Mouse (Mus musculus): ENCODE results near the gene Hmg20b. TPM values are rescaled to one million over a fixed set of nuclear protein-coding genes. Genes with fewer than 3 reads are reported as not detected.
A peak's percentile ranks its signal among the peaks of the same experiment; 100 is the strongest.

Hmg20b gene
- total RNA-seq, 2 experiments from 2014 or later: 88.9 to 92.3 TPM

DNA sequence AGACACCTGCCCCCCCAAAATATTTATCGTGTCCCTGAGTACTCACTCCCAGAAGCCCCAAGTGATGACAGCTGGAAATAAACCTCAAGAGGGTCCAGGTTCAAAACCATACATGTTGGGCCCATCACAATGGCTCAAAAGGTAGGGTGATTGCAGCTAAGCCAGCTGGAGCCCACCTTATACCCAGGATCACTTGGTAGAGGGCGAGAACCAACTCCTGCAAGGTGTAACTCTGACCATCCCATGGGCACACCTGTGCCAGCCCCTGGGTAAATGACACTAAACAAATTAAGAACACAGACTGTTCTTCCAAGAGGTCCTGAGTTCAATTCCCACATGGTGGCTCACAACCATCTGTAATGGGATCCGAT is 28.9 kb upstream of the Hmg20b start:
- DNase-seq: no peak

DNA sequence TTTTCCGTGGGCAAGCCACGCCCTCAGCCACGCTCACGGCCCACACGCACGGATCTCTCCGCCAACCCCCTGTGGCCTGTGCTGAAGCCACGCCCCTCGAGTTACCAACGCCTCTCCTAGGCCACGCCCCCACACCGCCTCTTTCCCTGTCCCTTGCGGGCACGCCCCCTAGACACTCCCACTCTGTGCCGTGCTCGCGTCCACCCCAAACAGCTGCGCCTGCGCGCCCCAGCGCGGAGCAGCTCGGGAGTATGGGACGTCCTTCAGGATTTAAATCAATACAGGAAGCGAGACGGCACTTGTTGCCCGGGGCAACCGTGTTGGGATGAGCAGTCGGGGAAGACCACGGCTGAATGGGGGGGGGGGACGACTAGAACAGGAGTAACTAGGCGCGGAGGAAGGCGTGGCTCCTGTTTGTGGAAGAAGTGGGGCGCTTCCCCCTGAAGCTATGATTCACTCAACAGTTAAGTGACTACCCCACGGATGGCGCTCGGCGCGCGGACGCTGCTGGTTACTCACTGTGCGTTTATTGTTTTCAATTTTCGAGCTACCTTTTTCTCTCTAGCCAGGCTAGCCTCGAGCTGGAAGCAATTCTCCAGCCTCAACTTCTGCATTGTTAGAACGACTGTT is 28.4 kb upstream of the Hmg20b start:
- DNase-seq: peak; percentile 100

DNA sequence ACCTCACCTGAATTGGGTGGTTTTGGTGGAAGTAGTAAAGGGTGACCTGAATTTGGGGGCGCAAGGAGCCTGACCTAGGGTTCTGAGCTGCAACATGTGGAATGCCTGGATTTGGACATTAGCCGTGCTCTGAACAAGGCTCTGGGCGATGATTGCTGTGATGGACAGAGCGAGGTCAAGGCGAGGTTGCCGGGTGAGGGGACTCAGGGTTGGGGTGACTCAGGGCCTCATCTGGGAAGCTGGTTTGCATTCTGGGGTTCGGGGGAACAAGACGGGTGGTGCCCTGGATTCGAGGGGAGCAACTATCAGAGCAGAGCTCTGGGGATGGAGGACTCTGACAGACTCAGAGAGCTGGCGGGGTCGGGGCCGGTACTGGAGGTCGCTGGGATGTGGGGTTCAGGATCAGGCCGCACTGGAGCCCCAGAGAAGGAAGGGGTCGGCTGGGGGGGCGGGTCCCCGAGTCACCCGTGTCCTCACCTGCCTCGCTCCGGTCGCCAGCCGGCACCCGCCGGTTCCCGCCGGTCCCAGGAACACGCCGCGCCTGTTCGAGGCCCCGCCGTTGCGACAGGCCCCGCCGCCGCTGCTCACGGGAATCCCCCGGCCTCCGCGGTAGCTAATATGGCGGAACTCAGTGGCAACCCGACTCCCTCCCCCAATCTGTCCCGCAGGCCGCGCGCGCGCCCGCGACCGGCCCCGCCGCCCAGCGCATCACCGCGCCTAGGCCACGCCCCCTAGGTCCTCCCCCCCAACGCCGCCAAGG is 27.7 kb upstream of the Hmg20b start, which contains the start of gene Fzr1:
Gene Fzr1 (minus strand): TSS at position 724 of the 760 bp plus-strand sequence.
- peak in 1 of 2 experiments; percentile 57 for DNase-seq

DNA sequence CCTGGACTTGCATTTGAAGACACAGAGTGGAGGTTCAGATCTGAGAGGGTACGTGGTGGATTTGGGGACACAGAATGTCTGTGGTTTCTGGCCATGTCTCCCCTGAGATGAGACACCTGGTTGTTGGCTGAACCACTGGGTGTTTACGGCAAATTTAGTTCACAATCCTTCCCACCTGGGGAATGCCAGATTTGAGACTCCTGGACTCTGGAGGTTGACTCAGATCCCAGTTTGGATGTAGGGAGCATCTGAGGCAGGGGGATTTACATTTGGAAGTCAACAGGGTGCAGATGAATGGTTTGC is 27.0 kb upstream of the Hmg20b start:
- DNase-seq: no peak

DNA sequence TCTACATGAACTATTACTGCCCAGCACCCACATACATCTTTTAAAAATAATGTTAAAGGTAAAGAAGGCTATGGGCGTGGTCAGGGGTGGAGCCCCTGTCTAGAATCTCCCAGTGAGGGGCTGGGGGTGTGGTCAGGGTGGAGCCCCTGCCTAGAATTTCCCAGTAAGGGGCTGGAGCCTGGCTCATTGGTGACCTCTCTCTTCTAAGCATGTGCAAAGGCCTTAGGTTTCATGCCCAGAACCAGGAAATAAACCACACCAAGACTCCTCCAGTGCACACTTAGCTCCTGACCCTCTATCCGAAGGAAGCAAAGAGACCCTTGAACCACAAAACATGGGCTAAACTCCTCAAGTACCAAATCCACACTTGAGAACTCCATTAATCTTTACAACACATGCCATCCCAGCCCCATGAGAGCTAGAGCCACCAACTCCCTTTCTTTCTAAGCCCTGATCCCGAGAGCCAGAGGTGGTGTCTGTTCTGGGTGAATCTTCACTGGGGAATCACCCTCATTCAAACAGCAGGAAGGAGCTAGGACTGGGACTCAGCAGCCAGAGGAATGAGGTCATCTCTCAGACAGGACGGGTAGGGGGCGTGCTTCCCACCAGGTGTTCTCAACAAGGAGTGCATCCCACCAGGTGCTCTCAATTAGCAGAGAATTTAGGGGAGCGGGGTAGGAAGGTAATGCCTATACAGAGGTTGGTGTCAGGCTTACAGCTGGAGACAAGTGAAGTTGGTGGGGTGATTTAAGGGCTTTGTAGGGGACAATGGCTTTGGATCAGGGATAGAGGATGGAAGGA is 26.5 kb upstream of the Hmg20b start:
- DNase-seq: no peak

DNA sequence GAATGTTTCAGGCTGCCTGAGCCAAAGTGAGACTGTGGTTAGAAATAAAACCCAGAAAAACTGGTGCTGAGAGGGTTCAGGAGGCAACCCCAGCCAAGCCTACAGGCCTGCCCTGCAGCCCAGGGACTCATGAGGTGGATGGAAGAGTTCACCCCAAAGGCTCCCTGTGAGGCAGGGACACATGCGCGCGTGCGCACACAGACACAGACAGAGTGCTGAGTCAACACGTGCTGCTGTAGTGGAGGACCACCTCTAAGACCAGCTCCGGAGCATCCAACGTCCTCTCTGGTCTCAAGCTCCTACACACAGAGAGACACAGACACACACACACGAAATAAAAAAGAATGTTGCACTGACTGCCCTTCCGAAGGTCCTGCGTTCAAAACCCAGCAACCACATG is 25.0 kb upstream of the Hmg20b start:
- DNase-seq: no peak

DNA sequence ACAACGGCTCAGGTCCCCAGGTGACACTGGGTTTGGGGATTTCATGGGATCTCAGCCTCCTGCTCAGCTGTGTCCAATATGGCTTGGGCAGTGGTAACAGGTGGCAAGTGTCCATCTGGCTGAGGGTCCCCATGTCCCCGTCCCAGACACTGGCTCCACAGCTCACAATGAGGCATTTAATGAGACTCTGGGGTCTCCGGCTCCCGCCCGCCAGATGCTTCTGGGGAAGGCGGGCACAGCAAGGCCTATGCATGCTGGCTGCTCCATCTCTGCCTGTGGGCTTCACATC is 16.9 kb upstream of the Hmg20b start:
- no peak for DNase-seq

DNA sequence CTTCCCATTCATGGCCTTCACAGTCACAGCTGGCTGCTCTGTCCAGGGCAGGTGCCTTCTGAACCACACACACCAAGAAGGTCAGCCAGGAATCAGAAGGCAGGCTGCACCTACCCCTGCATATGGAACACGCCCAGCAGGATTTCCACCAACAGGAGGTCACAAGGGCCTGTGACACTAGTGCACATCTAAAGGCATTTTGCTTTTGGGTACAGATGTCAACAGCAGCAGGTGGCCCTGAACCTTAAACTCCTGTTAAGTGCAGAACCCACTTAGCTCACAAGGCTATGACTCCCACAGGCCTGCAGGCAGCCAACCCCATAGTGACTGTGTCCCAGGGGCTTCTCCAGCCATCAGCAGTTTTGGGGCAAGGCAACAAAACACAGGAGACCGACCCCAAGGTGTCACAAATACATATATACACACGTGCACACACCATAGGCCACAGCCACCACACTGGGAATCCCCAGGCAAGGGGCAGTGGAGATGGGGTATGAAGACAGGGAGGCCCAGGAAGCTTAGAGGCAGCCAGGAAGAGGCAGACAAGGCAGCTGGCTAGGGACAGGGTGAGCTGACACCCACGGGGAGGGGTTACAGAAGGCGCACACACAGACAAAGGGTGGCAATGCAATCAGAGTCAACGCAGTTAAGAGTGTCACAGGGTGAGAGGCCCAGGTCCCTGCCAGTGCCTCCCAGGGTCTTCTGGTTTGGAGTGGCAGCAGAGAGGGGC is 16.4 kb upstream of the Hmg20b start:
- DNase-seq: no peak

DNA sequence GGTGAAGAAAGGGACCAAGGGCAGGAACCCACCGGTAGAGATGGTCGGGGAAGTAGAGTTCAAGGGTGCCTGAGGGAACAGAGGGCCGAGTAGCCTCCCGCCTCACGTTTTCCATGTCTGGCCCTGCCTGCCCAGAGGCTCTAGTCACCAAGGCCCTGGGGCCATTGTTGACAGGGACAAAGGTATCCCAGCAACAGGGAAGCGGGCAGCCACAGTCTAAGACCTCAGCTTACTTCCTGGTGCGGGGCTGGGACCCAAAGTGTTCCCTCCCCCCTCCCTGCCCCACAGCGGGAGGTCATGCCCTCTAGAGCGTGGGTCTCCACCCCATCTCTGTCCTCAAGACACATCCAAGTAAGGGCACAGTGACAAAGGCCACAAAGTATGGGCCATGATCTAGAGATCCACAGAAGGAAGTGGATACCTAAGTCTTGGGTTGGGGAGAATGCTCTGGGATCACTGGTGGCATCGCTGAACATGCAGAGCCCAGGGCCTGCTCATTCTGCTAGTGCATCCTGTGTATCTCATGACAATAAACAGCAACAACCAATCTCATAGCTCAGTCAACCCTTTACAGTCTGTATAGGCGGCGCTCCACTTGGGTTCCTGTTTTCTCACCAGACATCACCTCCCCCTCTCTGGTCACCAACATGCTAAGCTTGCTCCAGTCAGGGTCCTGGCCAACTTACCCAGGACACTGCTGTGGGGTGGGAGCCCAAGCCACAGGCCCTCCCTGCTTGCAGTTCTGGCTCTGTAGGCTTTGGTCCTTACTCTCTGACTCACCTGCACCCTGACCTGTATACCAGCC is 15.6 kb upstream of the Hmg20b start, which contains the start of gene 4930404N11Rik:
Gene 4930404N11Rik (minus strand): TSS at position 145 of the 805 bp plus-strand sequence.
- DNase-seq: no peak

DNA sequence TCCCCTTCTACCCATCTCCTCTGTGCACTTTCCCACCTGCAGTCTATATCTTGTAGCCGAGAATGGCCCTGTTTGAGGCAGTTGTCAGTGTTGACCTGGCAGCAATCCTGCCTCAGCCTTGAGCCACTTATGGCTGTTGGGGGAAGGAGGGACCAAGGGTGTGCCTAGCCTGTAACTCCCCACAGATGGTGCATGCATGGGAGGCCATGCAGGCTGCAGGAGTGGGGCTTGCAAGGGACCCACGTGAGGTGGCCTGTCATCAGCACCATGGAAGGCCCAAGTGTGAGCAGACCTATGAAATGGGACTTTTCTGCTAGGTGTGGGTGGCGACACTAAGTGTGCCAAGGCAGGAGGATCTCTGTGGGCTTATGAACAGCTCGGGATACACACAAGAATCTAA is 14.8 kb upstream of the Hmg20b start:
- peak in 1 of 2 experiments; percentile 54 for DNase-seq

DNA sequence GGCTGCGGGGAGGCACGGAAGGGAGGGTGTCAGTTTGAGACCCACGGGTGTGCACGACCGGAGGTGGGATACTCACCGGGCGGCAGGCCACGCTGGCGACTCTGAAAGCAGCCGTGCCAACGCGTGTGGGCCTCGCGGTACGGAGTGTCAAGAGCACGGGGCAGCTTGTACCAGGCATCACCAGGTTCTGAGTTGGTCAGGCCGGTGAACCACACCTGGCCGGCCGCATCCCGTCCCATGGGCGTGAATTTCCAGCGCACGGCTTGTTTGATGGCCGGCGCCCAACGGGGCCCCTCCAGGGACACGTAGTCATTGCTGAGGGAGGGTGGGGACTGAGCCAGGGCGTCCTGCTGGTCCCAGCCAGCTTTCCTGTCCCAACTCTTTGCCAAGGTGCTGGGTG is 14.4 kb upstream of the Hmg20b start:
- DNase-seq: peak in 1 of 2 experiments; percentile 63

DNA sequence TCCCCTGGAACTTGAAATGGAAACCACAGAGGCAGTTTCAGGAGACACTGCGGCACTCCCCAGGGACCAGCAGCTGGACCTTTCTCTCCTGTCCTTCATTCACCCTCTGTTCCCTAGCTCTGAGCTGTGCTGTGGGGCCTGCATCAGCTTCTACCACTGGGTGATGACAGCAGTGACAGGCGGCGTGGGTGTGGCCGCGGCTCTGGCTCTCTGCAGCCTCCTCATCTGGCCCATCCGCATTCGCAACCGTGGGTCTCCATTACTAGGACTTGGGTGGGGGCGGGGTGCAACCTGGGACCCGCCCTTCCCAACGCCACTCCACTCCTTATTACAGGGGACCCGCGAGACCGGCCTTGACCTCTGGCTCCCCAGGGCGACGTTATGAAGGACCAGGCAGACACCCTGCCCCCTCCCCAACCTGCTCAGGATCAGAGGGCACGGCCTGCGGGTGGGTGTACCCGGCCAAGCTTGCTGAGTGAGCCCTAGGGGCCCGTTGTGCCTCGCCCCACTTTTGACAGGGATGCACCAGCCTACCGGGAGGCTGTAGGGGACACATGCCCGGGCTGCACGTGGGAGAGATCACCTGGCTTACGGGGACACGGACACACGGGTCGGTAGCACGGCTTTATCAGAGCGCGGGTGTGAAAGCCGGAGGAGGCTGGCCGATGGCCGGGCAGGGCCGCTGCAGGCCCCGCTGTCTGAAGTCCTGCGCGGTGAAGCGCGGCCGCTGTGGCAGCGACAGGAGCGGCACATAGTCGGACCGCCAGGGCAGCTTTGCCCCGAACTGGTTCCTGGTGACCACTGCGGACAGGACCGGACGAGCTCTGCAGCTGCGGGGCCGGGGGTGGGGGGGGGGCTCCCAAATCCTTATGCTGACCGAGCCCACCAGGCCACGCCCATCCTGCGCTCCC is 13.4 kb upstream of the Hmg20b start:
- DNase-seq: peak in 1 of 2 experiments; percentile 55

DNA sequence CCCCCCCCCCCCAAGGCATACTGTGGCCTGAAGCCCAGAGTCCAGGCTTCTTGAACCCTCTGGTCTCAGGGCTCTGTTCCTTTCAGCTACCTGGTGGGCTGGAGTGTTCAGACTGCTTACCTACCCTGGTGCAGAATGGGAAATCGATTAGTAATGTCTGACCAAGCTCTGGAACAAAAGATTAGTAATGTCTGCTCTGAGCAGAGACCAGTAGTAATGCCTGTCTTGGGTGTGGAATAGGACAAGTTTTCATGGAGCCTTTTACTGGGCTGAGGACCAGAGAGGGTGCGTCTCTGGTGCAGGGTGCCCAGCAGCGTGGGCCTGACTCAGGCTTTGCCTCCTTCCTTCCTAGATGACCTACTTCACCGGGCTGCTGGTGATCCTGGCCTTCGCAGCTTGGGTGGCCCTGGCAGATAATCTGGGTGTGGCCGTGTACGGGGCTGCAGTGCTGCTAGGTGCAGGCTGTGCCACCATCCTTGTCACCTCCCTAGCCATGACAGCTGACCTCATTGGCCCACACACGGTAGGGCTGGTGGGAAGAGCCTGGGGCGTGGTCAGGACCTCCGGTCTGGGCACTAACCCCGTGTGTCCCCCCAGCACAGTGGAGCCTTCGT is 12.2 kb upstream of the Hmg20b start:
- DNase-seq: no peak

DNA sequence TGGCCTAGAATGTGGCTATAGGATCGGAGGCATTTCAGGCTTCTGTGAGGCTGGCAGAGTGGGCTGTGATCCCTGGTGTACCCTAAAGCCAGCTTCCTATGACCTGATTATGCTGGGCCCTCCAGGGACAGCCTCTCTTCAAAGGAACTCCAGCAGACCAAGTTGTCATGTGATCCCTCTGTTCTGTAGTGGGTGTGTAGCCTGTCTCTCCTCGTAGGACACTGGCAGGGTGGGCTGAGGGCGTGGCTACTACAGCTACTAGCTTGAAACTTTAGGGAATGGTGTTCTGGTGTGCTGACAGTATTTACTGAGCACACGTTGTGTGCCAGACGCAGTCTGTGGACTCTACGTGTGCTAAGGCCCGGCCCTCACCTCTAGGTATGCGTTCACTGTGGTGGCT is 10.4 kb upstream of the Hmg20b start:
- DNase-seq: no peak

DNA sequence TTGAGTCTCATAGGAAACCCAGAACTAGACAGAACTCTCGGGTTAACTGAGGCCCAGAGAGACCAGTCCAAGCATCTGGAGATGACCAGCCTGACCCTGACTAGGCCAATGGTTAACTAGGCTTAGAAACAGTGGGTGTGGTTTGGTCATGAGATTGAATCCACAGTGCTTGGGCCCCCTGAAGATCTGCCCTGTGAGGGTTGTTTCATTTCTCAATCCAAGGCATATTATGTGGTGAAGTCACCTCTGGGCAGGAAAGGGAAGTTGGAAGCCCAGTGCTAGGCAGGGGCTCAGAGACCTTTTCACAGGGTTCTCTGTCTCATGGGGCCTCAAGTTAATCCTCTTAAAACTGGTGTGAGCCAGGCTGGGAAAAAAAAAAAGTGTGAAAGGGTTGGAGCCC is 8.6 kb upstream of the Hmg20b start:
- DNase-seq: no peak

DNA sequence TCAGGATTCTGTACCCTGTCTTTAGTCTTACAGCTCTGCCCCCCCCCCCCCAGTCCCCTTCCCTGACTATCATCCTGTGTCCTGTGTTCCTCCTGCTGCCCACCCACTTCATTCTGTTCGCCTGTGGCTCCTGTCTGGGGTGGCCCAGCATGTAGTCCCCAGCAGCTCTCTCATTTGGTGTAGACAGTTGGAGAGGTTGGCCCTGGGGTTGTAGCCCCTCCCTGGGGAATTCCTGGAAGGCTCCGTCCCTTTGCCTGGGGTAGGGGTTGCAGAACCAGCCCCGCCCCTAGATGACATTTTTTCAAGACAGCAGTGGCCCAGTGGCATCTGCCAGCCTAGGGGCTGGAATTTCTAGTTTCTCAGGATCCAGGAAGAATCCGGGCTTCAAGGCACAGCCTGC is 7.9 kb upstream of the Hmg20b start:
- no peak for DNase-seq

DNA sequence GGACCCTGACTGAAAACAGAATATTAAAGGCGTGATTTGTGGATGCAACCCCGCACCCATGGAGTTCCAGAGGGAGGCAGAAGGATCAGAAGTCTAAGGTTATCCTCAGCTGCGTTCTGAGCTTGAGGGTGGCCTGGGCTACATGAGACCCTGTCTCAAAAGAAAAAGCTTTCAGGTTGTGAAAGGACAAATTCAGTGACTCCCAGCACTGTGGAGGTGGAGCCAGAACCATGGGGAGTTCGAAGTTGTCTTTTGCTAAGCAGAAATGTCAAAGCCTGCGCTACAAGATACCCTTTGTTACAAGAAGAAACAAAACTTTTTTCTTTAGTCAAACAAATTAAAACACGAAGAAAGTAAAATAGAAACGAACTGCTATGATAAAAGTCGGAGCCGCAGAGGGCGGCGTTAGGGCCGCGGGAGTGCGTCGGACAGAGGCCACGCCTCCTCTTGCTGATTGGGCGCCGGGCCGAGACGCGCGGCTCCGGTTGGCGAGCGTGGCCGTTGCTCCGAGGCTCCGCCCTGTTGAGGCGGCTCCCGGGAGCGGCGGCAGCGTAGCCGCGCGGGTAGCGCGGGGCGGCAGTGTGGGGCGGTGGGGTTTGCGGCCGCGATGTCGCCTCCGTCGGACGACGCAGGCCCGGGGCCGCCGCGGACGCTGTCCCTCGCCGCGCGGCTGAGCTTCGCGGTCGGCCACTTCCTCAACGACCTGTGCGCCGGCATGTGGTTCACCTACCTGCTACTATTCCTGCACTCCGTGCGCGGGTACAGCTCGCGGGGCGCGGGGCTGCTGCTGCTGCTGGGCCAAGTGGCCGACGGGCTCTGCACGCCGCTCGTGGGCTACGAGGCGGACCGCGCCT is 6.9 kb upstream of the Hmg20b start, which contains the start of gene Mfsd12:
Gene Mfsd12 (plus strand): TSS at position 501 of the 854 bp plus-strand sequence.
- peak; percentile 94 to 96 for DNase-seq

DNA sequence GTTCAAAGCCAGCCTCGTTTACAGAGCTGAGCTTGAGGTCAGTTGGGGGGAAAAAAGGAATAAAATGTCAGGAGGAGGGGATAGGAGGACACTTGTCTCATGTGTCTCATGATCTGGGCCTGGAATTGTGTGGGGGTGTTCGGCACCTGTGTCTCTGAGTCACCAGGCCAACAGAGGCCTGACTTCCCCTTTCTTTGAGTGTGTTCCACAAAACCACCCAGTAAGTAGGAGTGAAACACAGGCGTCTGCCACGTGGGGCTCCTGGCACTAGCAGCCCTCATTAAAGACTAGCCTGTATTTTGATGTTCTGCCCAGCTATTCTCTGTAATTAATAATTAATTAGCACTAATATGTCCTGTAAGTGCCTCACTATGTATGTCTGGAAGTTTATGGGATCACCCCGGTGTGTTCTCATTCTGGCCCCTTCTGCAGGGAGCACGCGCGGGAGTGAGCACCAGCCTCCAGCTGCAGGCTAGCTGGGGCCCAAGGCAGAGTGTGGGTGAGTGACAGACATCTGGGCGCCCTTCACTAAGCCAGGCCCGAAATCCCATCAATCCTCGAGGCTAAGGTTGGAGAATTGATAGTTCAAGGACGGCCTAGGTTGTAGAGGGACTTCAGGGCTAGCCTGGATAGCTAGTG is 6.2 kb upstream of the Hmg20b start:
- no peak for DNase-seq

DNA sequence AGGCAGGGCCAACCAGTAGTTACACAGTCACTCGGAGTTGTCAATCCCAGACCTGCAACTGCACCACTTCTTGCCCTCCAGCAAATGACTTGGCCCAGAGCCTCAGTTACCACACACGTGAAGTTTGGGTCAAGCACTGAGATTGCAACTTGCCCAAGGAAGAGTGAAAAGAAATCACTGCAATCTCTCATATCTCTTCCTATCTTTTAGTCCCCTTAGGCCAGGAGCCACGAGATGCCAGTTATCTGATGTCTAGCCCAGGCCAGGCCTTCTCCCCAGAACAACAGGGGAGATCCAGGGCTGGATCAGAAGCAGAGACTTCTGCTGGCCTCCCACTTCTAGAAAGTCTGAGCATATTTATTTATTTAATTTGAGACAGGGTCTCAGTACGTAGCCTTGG is 5.3 kb upstream of the Hmg20b start:
- no peak for DNase-seq

Data from adrenal gland, postnatal 36 days (tissue).